Mouse (Mus musculus) hindbrain, embryonic 16.5 days (tissue): ENCODE measurements around the gene Fam213a. TPM values are rescaled to one million over a fixed set of nuclear protein-coding genes. Genes with fewer than 3 reads are reported as not detected.

Experiments
- ATAC-seq: fragments of 200-750 bp; cut with Nextera tagmentation; 2 replicates; pipeline ENCODE4 v1.8.0; 2017; ENCODE audit warnings: moderate TSS enrichment, moderate library complexity
- H3K27ac ChIP-seq: fragments of 300-500 bp; sonication (generic); 2 replicates; pipeline ENCODE4 v1.5.1; 2014; ENCODE audit warnings: low read depth, mild to moderate bottlenecking, control low read depth, low read length, moderate library complexity
- H3K27me3 ChIP-seq: fragments of 300-500 bp; sonication (generic); replicated peaks from 2 replicates; pipeline ENCODE4 v1.6.1; 2014; ENCODE audit warnings: low read length; ENCODE audit not compliant: control insufficient read depth, insufficient read depth
- H3K36me3 ChIP-seq: fragments of 300-500 bp; sonication (generic); 2 replicates; pipeline ENCODE4 v1.6.1; 2014; ENCODE audit warnings: mild to moderate bottlenecking, low read length, moderate library complexity, mixed read lengths; ENCODE audit not compliant: control insufficient read depth, insufficient read depth
- H3K4me1 ChIP-seq: fragments of 300-500 bp; sonication (generic); 2 replicates; pipeline ENCODE4 v1.6.1; 2014; ENCODE audit warnings: low read depth, low read length; ENCODE audit not compliant: control insufficient read depth, insufficient read depth
- H3K4me2 ChIP-seq: fragments of 300-500 bp; sonication (generic); 2 replicates; pipeline ENCODE4 v1.6.1; 2014; ENCODE audit warnings: mild to moderate bottlenecking, low read length, control low read depth, moderate library complexity
- H3K4me3 ChIP-seq: fragments of 300-500 bp; sonication (generic); 2 replicates; pipeline ENCODE4 v1.5.1; 2014; ENCODE audit warnings: mild to moderate bottlenecking, low read length, control low read depth, moderate library complexity
- H3K9ac ChIP-seq: fragments of 300-500 bp; sonication (generic); 2 replicates; pipeline ENCODE4 v1.6.1; 2014; ENCODE audit warnings: low read depth, mild to moderate bottlenecking, control low read depth, low read length, moderate library complexity
- H3K9me3 ChIP-seq: fragments of 300-500 bp; sonication (generic); 2 replicates; pipeline ENCODE4 v1.6.1; 2014; ENCODE audit warnings: mild to moderate bottlenecking, low read length, moderate library complexity; ENCODE audit not compliant: control insufficient read depth
- WGBS: fragments of 180-500 bp; shearing (Covaris S2); extraction: QIAGEN DNeasy Blood & Tissue Kit; methylation state at CpG from one replicate; pipeline ENCODE4 v1.1.7; 2014; 5-methylcytosine and 5-hydroxymethylcytosine counted together
- polyA plus RNA-seq: library from polyadenylated mRNA; unstranded; fragments of >200 nt; fragmentation: Nextera tagmentation; extraction: Ambion mirVana; gene quantifications from 2 replicates; pipeline ENCODE4 v1.2.1, GENCODE M21; 2015

The Fam213a gene
- polyA plus RNA-seq, 1 experiment from 2014 or later = 123 TPM

GRCm38 (mm10) chr14:41029303-41029702 is 15.7 kb upstream of the Fam213a start:
- Histone ChIP-seq H3K36me3 (no peaks in the 10 kb centered on the region), H3K4me1 (no peaks in the 10 kb centered on the region), H3K9ac (no peak overlapping the region), H3K27me3 (no peaks in the 10 kb centered on the region), H3K27ac (no peak overlapping the region), H3K4me2 (no peak overlapping the region), H3K9me3 (no peaks in the 10 kb centered on the region), H3K4me3 (no peak overlapping the region)
- WGBS = 82% methylated on average over 4 of the region's 4 CpGs
- ATAC-seq = no peak

- Histone ChIP-seq H3K4me3 (no peak overlapping the region), H3K4me1 (no peaks in the 10 kb centered on the region), H3K27ac (no peak overlapping the region), H3K27me3 (no peaks in the 10 kb centered on the region), H3K36me3 (no peaks in the 10 kb centered on the region), H3K9ac (no peak overlapping the region), H3K4me2 (no peak overlapping the region), H3K9me3 (no peaks in the 10 kb centered on the region)
- ATAC-seq = no peak
- 81% methylated on average over 7 of the region's 7 CpGs for WGBS
Observed at GRCm38 (mm10) chr14:41025594-41026284, 12.2 kb upstream of the Fam213a start.

- 85% methylated on average over 2 of the region's 2 CpGs for WGBS
- H3K4me2 ChIP-seq = no peak overlapping the region
- H3K4me3 ChIP-seq = no peak overlapping the region
- no peaks in the 10 kb centered on the region for H3K4me1 ChIP-seq
- no peaks in the 10 kb centered on the region for H3K9me3 ChIP-seq
- no peak for ATAC-seq
- no peak overlapping the region for H3K9ac ChIP-seq
- H3K36me3 ChIP-seq = no peaks in the 10 kb centered on the region
- H3K27me3 ChIP-seq = no peaks in the 10 kb centered on the region
- H3K27ac ChIP-seq = no peak overlapping the region
Observed at GRCm38 (mm10) chr14:41025087-41025486, 11.5 kb upstream of the Fam213a start.

GRCm38 (mm10) chr14:41021246-41021645 is 7.7 kb upstream of the Fam213a start:
- H3K9ac ChIP-seq = no peak overlapping the region
- H3K27me3 ChIP-seq = no peaks in the 10 kb centered on the region
- H3K9me3 ChIP-seq = no peaks in the 10 kb centered on the region
- H3K27ac ChIP-seq = no peak overlapping the region
- H3K4me3 ChIP-seq = no peak overlapping the region
- 89% methylated on average over 3 of the region's 3 CpGs for WGBS
- no peak for ATAC-seq
- H3K36me3 ChIP-seq = no peaks in the 10 kb centered on the region
- no peaks in the 10 kb centered on the region for H3K4me1 ChIP-seq
- no peak overlapping the region for H3K4me2 ChIP-seq

- H3K27ac ChIP-seq = no peak overlapping the region
- H3K9ac ChIP-seq = no peak overlapping the region
- no peaks in the 10 kb centered on the region for H3K27me3 ChIP-seq
- no peak overlapping the region for H3K4me2 ChIP-seq
- peaks cover 12% of the 10 kb centered on the region for H3K4me1 ChIP-seq
- H3K36me3 ChIP-seq = no peaks in the 10 kb centered on the region
- no peak overlapping the region for H3K4me3 ChIP-seq
- 86% methylated on average over 5 of the region's 5 CpGs for WGBS
- H3K9me3 ChIP-seq = no peaks in the 10 kb centered on the region
- ATAC-seq = no peak
Observed at GRCm38 (mm10) chr14:41017460-41017859, 3.9 kb upstream of the Fam213a start.

GRCm38 (mm10) chr14:41014701-41015240 is 1.2 kb upstream of the Fam213a start:
- 81% methylated on average over 5 of the region's 5 CpGs for WGBS
- Histone ChIP-seq H3K27ac (no peak overlapping the region), H3K4me3 (no peak overlapping the region), H3K9ac (no peak overlapping the region; the same call in 1 of the 2 replicates), H3K36me3 (no peaks in the 10 kb centered on the region), H3K27me3 (no peaks in the 10 kb centered on the region), H3K4me2 (no peak overlapping the region), H3K4me1 (peaks cover 15% of the 10 kb centered on the region), H3K9me3 (no peaks in the 10 kb centered on the region)
- no peak for ATAC-seq

- no peak for ATAC-seq
- Histone ChIP-seq H3K4me3 (peak overlapping the region; percentile 74), H3K4me2 (peak overlapping the region; percentile 89), H3K9ac (peak overlapping the region; percentile 89), H3K36me3 (no peaks in the 10 kb centered on the region), H3K9me3 (no peaks in the 10 kb centered on the region), H3K4me1 (peaks cover 15% of the 10 kb centered on the region), H3K27ac (peak overlapping the region; percentile 88; the same call in 1 of the 2 replicates), H3K27me3 (no peaks in the 10 kb centered on the region)
- 15% methylated on average over 9 of the region's 9 CpGs for WGBS
Observed at GRCm38 (mm10) chr14:41013143-41013542, 445 bp downstream of the Fam213a start.

- Histone ChIP-seq H3K9ac (no peak overlapping the region), H3K36me3 (no peaks in the 10 kb centered on the region), H3K4me3 (no peak overlapping the region), H3K27ac (no peak overlapping the region), H3K4me1 (peaks cover 15% of the 10 kb centered on the region), H3K4me2 (no peak overlapping the region), H3K9me3 (no peaks in the 10 kb centered on the region), H3K27me3 (no peaks in the 10 kb centered on the region)
- no peak for ATAC-seq
- 88% methylated on average over 3 of the region's 3 CpGs for WGBS
Observed at GRCm38 (mm10) chr14:41011916-41012315, 1.7 kb downstream of the Fam213a start.

- Histone ChIP-seq H3K4me3 (no peak overlapping the region), H3K27ac (no peak overlapping the region), H3K27me3 (no peaks in the 10 kb centered on the region), H3K4me2 (no peak overlapping the region), H3K4me1 (peaks cover 21% of the 10 kb centered on the region), H3K36me3 (no peaks in the 10 kb centered on the region), H3K9ac (no peak overlapping the region), H3K9me3 (no peaks in the 10 kb centered on the region)
- peak; percentile 69 for ATAC-seq
- 69% methylated on average over 2 of the region's 2 CpGs for WGBS
Observed at GRCm38 (mm10) chr14:41008138-41008537, 5.5 kb downstream of the Fam213a start.
